Mouse (Mus musculus): ENCODE measurements around the gene Cep19. TPM values are rescaled to one million over a fixed set of nuclear protein-coding genes. Genes with fewer than 3 reads are reported as not detected.

The Cep19 gene
- total RNA-seq, 2 experiments from 2014 or later = 58.9 to 62.3 TPM

DNA sequence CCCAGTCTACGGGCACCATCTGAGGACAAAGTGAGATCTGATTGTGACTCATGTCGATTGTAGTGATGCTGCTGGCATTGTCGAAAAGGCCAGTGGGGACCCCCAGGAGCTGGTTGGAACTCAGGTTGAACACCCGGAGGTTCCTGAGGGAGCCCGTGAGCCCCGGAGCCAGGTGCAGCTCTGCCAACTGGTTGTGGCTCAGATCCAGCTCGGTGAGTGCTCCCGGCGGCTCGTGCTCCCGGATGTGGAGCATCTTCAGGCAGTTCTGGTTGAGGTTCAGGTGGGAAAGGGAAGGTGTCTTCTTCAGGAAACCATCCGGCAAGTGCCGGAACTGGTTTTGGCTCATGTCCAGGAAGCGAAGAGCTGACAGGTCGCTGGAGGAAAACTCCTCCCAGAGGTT, 44.2 kb downstream of the Cep19 start:
- DNase-seq (ENCODE audit: low spot score in 2 of 2) = no peak

DNA sequence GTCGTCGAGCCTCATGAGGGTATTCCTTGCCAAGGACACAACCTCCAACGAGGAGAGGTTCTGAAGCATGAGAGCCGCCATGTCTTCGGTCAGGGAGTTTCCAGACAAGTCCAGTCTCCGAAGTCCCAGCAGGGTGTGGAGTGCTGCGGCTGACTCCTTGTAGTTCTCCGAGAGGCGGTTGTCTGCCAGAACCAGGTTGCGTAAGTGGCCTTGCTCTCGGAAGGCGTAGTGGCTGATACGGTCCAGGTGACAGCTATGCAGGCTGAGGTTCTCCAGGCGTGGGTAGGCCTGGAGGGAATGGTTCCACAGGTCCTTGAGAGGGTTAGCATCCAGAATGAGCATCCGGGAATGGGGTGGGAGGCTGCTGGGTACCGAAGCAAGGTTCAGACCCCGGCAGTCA, 45.0 kb downstream of the Cep19 start:
- no peak for DNase-seq (ENCODE audit: low spot score in 2 of 2)

DNA sequence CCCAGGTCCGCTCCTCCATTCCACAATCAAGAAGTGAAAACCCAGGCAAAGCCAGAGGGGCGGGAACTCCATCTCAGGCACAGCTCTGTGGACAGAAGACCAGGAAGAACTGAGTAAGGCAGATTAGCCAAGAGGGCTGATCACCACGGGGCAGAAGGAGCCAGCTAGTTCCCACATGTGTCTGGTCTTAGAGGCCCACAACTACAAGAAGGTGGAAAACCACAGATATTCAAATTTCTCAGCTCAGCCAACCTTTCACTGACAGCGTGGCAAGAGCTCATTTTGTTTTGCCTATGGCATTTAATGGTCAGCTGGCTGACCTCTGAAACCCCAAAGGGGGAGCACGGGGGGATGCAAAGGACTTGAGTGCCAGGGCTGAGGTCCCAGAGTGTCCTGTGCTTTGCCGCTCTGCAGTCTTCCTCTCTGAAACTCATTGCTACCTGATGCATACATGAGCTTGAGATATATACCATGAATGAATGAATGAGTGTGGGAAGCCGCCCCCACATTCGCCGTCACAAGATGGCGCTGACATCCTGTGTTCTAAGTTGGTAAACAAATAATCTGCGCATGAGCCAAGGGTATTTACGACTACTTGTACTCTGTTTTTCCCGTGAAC, 48.1 kb downstream of the Cep19 start:
- no peak for DNase-seq (ENCODE audit: low spot score in 2 of 2)

- DNase-seq (ENCODE audit: low spot score in 2 of 2) = no peak
Observed at GRCm38 (mm10) chr16:32153976-32154375, 54.4 kb downstream of the Cep19 start.

- peak; percentile 67 to 68 for DNase-seq (ENCODE audit: low spot score in 2 of 2)
Observed at GRCm38 (mm10) chr16:32154437-32154836, 54.8 kb downstream of the Cep19 start.

- DNase-seq (ENCODE audit: low spot score in 2 of 2) = no peak
Observed at GRCm38 (mm10) chr16:32156719-32157118, 57.1 kb downstream of the Cep19 start.

DNA sequence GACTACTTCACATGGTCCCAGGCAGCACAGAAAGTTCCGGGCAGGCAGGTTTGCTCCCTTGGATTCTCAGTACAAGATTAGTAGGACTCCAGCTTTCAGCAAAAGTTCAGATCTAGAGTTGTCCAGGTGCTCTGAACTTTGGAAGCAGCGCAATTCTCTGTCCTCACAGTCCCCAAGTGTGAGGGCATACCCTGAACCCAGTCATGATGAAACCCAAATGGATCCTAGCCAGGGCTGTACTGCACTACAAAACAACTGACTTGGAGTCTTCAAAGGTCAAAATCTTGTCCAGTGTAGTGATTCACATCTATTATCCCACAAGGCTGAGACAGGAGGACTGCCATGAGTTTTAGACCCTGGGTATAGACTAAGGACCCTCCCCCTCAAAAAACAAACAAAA, 57.8 kb downstream of the Cep19 start:
- no peak for DNase-seq (ENCODE audit: low spot score in 2 of 2)

Other genes with a start within 250 kb of the Cep19 start
- under 1 TPM; 0.18 to 0.36 TPM for gene Meltf, start 221.0 kb upstream of the Cep19 start, total RNA-seq (2021)
- gene Pigz, start 165.9 kb upstream of the Cep19 start, total RNA-seq (2021) = 1 to 10 TPM; 6.9 to 7.0 TPM
- 10 to 100 TPM; 53.6 to 55.9 TPM for gene 0610012G03Rik, start 151.3 kb upstream of the Cep19 start, total RNA-seq (2021)
- gene Ncbp2, start 151.3 kb upstream of the Cep19 start, total RNA-seq (2021) = 10 to 100 TPM; 49.1 to 57.3 TPM
- 10 to 100 TPM; 41.5 to 42.7 TPM for gene Senp5, start 96.5 kb upstream of the Cep19 start, total RNA-seq (2021)
- gene Pak2, start 20.5 kb upstream of the Cep19 start, total RNA-seq (2021) = 10 to 100 TPM; 34.6 to 38.0 TPM
- gene Pigx, start 60 bp upstream of the Cep19 start, total RNA-seq (2021) = 10 to 100 TPM; 31.6 to 36.3 TPM
- 1 to 10 TPM; 7.6 to 8.8 TPM for gene Nrros, start 65.8 kb downstream of the Cep19 start, total RNA-seq (2021)
- not detected for gene Bex6, start 80.0 kb downstream of the Cep19 start, total RNA-seq (2021)
- 10 to 100 TPM; 40.0 to 40.2 TPM for gene Fbxo45, start 147.4 kb downstream of the Cep19 start, total RNA-seq (2021)
- gene Wdr53, start 147.4 kb downstream of the Cep19 start, total RNA-seq (2021) = 10 to 100 TPM; 11.9 to 14.3 TPM
- under 1 TPM in 1 of 2 experiments, not detected in 1; 0.25 TPM for gene Smco1, start 171.7 kb downstream of the Cep19 start, total RNA-seq (2021)
- gene Rnf168, start 177.7 kb downstream of the Cep19 start, total RNA-seq (2021) = 10 to 100 TPM; 27.2 to 27.5 TPM
- 10 to 100 TPM; 50.7 to 64.1 TPM for gene Ubxn7, start 232.5 kb downstream of the Cep19 start, total RNA-seq (2021)